Mouse (Mus musculus) G1E (cell line): ENCODE data around the gene Ttc25.

Experiments used
- CTCF ChIP-seq: IDR thresholded peaks from 2 replicates; pipeline ENCODE4 v1.5.1; 2012; ENCODE audit warnings: low read depth, low read length, inconsistent platforms, mixed read lengths
- GATA1 ChIP-seq: IDR thresholded peaks from 2 replicates; pipeline ENCODE4 v1.6.1; 2012; ENCODE audit warnings: borderline replicate concordance, low read length, inconsistent platforms, mixed read lengths
- TAL1 ChIP-seq: conservative IDR thresholded peaks from 2 replicates; pipeline ENCODE4 v1.6.1; 2012; ENCODE audit warnings: low read depth, low read length, inconsistent platforms, mixed read lengths

DNA sequence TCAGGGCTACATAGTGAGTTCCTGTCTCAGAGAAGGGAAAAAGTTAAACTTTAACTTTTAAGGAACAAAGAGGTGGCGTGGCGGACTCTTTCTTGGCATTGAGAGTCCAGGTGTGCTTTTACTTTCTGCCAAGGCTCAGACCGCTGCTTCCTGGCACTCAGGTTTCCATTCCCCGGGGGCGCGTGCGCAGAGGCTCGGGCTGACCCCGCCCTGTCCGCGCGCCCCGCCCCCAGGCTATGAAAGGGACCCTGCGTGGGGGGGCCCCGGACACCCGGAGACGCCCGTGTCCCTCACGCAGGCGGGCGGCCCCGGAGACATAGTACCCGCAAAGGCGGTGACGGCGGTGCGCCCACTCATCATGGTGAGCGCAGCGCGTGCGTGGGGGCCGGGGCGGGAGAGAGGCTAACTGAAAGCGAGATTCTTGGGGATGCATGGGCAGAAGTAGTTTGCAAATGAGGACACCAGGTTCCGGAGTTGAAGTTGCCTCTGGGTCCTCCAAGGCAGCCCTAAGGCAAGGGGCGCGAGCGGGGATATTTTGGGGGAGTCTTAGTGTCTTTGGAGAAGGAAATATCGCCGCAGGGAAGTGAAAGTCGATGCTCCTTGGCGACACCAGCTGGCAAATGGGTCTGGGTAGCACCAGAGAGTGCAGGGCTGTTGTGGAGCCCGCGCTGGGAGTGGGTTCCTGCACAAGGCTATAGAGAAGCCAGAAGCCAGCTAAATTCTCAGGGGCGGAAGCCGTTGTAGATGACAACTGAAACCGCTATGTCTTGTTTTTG is 29.5 kb downstream of the Ttc25 start, which contains the start of gene Cnp:
- TF ChIP-seq CTCF, result no peak
- TF ChIP-seq TAL1, result no peak
- TF ChIP-seq GATA1, result no peak
